Mouse (Mus musculus) left cerebral cortex, postnatal 25 days (tissue): ENCODE results near the gene Nek11. TPM values are rescaled to one million over a fixed set of nuclear protein-coding genes. Genes with fewer than 3 reads are reported as not detected.
A peak's percentile ranks its signal among the peaks of the same experiment; 100 is the strongest.

ENCODE experiments used
- DNase-seq, 2 experiments: peaks; one replicate each; pipeline ENCODE4 v3.0.0; 2022; ENCODE audit warnings: low spot score in 2 of 2, mixed read lengths in 1 of 2
- intact Hi-C: fragments of 180-260 bp; cut with DNase I; formaldehyde crosslinking; loops from one replicate; pipeline ENCODE4 v1.15.1; 2025
- total RNA-seq, 2 experiments: library from RNA; stranded (reverse); gene quantifications; 2 replicates each; pipeline ENCODE4 v1.2.3; 2021

Gene Nek11
- total RNA-seq, 2 experiments from 2014 or later: 1.8 to 2.1 TPM

DNA sequence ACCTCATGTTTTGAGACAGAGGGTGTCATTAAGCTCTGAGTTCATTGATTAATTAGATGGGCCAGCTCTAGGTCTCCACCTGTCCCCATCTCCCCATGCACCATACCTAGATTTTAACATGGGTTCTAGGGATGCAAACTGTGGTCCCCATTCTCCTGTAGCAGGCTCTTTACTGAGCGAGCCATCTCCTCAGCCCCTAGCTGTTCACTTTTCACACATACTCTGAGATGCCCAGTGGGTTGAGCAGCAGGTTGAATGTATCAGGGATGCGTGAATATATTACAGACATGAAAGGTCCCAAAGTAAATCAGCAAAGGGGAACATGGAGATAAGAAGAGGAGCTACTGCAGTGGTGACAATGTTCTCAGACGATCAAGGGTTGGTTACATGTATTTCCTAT is 52.8 kb downstream of the Nek11 start:
- intact Hi-C loops: no loop called here
- no peak for DNase-seq

DNA sequence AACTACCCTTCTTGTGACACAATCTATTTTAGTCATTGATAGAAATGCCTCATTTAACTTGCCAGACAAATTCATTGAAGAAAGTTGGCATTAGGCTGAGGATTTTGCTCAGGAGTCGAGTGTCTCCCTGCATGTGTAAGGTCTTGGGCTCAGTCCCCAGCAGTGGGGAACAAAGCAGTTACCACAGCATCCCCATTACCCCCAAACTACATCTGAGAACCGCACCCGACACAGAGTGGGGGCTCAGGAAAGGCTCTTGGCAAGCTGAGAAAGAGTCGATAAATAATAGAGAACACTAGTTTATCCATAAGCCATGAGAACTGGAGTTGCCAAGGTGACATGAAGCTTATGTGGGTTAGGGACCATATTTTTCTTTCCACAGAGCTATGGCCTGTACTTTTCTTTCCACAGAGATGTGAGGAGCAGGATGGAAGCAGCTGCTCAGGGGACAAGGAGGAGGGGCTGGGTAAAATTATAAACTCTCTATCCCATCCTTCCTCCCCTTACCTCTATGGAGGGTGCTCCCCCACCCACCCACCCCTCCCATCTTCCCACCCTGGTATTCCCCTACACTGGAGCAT is 62.8 kb downstream of the Nek11 start:
- no peak for DNase-seq
- intact Hi-C loops: no loop called here

DNA sequence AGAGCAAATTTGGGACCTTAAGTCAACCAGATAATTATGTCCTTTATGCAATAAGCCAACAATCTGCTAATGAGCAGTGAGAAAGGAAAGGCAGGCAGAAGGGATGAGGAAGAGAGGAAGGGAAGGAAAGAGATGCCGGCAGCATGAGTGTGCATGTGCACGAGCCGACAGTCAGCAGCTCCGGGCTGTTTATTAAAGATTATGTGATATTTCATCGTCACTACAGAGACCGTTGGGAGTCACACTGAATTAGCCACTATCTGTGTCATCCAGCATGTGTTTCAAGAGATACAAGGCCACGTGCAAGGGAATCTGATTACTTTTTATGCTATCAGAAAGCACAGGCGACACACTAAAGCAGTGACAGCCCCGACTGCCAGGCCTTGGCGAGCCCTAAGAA is 73.5 kb downstream of the Nek11 start:
- intact Hi-C loops: no loop called here
- DNase-seq: no peak

DNA sequence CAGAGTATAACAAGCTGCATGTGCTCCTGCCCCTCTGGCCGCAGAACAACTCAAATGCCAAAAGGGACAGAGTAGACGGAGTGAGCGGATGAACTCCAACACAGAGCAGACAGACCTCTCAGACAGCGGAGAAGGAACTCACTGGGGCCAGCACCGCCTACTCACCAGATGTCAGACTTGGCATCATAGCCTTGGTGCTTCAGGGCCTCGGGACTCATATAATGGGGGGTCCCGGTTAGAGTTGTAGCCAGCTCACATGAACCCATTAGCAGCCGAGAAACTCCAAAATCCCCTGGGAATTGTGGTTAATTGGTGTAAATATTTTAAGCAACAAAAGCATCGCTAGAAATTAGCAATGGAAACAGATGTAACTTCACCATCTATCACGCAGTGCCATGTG is 82.1 kb downstream of the Nek11 start:
- no peak for DNase-seq
- intact Hi-C loops: loop anchor here (10.0 kb wide), 1 partner anchor 178 kb away; the partner anchor contains the start of gene Nudt16

DNA sequence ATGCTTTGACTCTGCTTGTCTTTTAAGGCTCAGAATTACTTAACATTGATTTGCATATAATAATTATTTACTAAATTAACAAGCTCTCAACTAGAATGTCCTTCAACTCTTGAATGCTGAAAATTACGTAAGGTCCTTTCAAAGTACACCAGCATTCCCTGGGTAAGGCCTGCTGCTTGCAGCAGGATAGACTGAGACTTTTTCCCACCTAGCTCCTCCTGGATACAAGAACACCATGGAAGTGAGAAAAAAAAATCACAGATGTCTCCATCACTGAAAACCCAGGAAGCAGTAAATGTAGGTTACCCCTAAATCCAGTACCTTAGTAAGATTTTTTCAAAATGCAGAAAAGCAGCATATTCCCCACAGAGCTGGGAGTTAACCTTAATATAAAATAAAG is 82.6 kb downstream of the Nek11 start:
- DNase-seq: no peak
- intact Hi-C loops: loop anchor here (10.0 kb wide), 1 partner anchor 178 kb away; the partner anchor contains the start of gene Nudt16

DNA sequence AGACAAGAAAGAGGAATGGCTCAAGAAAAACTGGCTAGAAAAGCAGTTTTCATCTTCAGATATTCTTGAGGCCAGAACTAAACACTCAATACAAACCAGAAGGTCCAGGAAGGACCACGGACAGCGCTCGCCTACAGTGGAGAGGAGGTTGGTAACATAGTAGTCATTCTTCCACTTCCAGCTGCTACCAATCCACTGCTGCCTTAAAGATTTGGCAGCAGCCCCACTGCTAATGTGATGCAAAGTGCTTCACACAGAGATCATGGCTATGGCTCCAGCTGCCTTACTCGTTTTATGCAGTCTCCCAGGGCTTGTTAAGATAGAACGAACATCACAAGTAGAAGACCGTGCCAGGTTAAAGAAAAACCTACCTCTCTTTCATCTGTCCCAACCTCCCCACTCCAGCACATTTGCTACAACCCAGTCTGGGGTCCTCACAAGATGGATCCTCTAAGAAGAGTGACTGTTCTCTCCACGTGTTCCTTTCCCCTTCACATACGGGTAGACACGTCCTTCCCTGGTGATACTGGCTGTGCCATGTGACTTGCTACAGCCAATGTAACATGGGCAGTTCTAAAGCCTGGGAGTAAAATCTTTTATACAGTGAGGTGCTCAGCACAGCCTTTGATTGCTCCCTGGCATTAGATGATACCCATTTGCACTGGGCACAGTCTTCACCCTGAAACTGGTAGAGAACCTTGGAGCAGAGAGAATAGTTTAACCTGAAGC is 85.6 kb downstream of the Nek11 start:
- peak; percentile 24 to 87 for DNase-seq
- intact Hi-C loops: loop anchor here (10.0 kb wide), 1 partner anchor 175 kb away; the partner anchor contains the start of gene Nudt16

DNA sequence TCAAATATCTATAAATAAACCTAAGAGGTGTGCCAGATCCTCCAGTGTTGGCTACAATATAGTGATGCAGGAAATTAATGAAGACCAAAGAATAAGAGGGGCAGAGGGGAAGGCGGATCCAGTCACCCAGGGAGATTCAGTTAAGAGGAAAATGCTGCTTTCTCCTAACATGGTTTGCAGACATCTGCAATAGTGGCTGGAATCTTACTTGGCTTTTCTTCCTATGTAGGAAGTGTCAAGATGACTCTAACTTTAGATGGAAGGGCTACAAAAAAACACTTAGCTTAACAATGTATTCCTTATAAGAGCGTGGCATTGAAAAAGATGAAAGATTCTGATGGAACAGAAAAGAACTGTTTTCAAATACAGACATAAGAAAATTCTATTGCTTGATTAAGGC is 89.3 kb downstream of the Nek11 start:
- intact Hi-C loops: loop anchor here (1.0 to 2.0 kb wide), 2 partner anchors 31 to 52 kb away; no protein-coding TSS in a partner anchor
- DNase-seq: peak in 1 of 2 experiments; percentile 75

DNA sequence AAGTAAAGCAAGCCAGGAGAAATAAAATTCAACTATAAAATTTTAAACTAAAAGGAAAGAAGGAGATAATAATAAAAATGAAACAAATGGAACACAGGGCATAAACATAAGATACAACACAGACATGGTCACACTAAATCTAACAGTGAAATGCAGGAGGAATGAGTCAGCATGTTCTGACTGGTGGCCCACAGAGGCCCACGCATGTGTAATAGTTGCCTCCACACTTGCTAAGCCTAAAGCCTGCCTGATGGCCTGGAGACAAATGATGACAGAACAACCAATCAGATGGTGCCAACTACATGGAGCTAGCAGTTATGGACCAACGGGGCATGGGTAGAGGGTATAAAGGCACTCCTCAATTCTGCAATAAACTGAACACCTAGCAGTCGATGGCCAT is 93.1 kb downstream of the Nek11 start:
- intact Hi-C loops: loop anchor here (5.0 kb wide), 1 partner anchor 75 kb away; no protein-coding TSS in a partner anchor
- peak in 1 of 2 experiments; percentile 80 for DNase-seq

DNA sequence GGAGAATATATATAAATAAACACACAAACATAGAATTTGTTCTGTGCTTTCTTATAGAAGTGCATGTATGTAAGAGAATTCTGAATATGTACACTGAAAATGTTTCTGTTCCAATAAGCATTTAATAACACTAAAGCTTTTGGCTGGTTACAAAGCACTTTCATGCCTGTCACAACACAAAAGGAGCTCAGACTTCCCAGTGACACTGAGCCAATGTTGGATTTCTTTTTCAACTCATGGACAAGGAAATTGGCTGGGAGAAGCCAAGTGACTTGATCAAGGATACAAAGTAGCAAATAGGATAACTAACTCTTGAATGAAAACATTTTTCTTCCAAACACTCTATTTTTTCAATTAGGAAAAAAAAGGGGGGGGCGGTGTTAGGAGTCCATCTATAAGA is 93.9 kb downstream of the Nek11 start:
- intact Hi-C loops: loop anchor here (5.0 kb wide), 1 partner anchor 76 kb away; no protein-coding TSS in a partner anchor
- DNase-seq: no peak

DNA sequence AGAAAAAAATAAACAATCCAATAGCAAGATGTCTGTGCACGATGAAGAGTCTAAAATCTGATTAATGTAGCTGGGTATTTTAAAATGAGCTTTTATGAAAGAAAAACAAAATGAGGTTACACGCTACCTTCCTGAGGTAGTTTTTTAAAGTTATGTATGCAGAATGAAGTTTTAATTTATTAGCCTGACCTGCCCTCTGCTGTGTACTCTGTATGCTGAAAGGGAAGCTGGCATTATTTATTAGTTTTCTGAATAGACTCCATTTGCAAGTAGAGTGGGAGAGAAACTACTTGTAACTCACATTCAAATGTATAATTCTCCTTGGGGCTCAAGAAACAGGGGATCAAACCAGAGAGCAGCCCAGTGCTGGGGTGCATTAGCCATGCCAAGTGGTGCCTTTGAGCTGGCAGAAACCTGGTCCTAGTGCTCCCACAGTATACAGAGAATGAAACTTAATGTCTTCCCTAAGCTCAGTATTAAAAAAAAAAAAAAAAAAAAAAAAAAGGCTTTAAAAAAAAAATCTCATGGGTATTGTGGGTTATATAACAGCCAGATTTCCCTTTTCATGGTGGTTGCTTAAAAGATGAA is 94.5 kb downstream of the Nek11 start:
- intact Hi-C loops: loop anchor here (5.0 kb wide), 1 partner anchor 76 kb away; no protein-coding TSS in a partner anchor

DNA sequence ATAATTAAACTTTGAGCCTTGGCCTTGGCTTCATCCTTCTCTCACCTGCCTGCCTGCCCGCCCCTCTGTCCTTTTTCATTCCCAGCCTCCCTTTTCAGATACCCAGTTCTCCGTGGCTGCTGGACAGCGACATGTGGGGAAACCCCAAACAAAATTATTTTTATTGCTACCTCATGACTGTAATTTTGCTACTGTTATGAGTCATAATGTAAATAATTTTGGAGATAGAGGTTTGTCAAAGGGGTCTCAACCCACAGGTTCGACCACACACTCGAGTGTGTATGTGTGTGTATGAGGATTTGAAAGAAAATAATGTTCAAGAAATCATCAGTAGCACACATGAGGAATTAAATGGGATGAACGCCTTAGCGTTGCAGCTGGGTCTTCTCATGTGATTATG is 110.7 kb downstream of the Nek11 start:
- DNase-seq: no peak
- intact Hi-C loops: no loop called here

More for the DNA sequence above, 94.5 kb downstream of the Nek11 start:
- DNase-seq: no peak

DNA sequence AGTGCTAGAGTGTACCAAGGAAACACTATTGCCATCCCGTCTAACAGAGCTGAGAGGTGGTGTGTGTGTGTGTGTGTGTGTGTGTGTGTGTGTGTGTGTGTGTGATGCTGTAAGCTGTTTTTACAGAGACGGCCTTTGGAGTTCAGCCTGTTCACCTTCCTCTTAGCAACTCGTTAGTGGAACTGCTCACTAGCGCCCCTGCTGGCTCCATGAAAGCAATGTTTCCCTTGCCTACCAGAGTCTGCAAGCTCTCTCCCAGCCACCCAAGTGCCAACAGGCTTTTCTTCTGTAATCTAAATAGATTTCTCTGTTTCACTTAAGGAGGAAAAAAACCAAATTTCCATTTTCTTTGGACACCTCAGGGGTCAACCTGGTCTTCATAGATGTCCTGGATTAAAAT is 112.6 kb downstream of the Nek11 start:
- intact Hi-C loops: no loop called here
- no peak for DNase-seq

DNA sequence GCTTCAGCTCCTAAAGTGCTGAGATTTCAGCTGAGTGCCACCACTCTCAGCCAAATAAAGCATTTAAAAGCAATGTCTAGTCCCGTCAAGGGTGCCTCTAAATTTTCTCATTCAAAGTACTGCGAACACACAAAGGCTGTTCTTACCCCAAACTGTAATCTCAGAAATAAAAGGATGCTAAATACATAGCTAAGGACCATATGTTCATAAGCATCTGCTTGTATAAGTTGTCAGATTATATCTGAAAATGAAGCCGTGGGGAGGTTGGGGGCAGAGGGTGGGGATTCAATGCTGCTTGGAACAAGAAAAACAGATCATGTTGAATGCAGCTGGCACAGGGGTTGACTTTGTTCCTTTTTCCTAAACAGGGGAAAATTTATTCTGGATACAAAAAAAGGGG is 120.4 kb downstream of the Nek11 start:
- intact Hi-C loops: loop anchor here (2.0 kb wide), 2 partner anchors 20 to 32 kb away; no protein-coding TSS in a partner anchor
- DNase-seq: peak in 1 of 2 experiments; percentile 72

DNA sequence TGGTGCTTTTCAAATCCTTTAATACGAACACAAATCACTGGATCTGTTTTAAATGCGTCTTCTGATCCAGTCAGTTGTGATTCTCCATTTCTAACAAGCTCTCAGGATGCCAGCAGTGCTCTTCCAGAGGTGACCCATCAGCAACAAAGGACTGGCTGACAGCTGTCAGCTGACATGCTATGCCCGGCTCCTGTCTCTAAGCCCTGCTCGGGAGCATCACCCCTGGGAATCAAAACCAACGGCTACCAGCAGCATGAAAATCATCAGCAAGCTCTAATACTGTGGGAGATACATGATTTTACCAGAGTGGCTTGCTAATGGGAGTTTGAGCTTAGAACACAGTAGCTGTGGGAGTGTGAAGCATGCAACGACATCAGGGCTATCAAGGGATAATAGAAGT is 121.0 kb downstream of the Nek11 start:
- intact Hi-C loops: loop anchor here (2.0 kb wide), 2 partner anchors 19 to 33 kb away; no protein-coding TSS in a partner anchor
- no peak for DNase-seq

DNA sequence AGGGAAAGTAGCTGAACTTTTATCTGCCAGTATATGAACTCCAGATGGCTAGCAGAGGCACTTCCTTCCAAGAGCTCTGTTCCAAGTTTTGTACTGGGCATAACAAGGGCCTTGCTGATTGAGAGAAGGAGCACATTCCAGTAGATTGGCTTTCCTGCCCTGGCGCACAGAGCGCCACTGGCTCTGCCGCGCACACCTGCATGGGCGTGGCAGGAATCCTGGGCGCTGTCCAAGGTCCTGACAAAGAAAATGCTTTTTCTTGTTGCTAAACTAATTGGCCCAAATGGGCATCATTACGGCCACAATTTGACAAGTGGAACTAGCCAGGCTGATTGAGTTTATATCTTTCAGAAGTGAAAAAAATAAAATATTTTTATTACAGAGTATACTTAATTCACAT is 123.1 kb downstream of the Nek11 start:
- no peak for DNase-seq
- intact Hi-C loops: no loop called here

DNA sequence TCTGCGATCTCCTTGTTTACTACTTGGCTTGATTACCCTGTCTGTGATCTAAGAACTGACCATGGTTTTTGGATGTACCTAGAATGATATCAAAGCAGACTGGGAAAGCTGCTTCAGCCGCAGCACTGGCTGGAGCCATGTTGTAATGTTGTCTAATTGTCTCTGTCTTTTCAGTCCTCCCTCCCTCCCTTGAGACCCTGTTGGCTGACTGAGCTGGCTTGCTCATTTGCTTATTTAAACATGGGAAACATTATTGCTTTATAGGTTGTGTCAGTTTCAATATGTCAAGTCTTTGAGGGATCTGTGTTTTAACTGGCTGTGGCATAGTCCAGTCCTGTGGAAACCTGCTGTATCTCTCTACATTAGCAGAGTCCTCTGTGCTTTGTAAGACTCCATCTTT is 132.2 kb downstream of the Nek11 start:
- intact Hi-C loops: no loop called here
- no peak for DNase-seq

DNA sequence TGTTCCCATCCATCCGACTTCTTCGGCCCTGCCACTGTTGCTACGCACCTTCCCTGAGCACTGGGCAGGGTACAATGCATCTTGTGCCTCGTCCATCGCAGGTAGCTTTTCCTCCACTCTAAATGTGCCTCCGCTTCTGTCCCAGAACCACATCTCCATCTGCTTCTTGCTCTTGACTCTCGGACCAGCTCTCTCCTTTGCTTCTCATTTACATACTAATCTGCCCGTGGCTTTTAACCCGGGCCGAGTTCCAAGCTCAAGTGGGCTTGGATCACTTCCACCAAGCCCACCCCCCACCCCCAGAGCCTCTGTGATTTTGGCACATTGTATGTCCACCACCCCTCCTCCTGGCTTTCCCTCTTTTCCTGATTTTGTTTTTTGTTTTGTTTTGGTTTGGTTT is 137.7 kb downstream of the Nek11 start:
- DNase-seq: no peak
- intact Hi-C loops: no loop called here

DNA sequence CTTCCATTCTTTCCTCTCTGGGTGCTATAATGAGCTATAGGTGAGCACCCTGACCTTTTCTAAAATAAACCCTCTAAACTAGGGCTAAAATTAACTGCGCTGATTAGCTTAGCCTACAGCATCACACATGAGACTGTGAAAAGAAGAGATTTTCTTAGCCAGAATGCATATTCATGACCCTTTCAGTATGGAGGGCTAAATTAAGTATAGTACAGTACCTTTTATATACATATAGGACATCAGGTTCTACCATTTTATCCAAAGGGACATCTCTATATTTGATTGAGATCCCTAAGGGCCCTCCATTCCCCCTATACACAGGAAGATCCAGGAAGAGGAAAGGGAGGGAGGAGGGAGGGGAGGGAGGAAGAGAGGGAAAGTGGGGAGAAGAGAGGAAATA is 141.2 kb downstream of the Nek11 start:
- intact Hi-C loops: loop anchor here (1.0 to 2.0 kb wide), 2 partner anchors 21 to 52 kb away; no protein-coding TSS in a partner anchor
- peak in 1 of 2 experiments; percentile 70 for DNase-seq

DNA sequence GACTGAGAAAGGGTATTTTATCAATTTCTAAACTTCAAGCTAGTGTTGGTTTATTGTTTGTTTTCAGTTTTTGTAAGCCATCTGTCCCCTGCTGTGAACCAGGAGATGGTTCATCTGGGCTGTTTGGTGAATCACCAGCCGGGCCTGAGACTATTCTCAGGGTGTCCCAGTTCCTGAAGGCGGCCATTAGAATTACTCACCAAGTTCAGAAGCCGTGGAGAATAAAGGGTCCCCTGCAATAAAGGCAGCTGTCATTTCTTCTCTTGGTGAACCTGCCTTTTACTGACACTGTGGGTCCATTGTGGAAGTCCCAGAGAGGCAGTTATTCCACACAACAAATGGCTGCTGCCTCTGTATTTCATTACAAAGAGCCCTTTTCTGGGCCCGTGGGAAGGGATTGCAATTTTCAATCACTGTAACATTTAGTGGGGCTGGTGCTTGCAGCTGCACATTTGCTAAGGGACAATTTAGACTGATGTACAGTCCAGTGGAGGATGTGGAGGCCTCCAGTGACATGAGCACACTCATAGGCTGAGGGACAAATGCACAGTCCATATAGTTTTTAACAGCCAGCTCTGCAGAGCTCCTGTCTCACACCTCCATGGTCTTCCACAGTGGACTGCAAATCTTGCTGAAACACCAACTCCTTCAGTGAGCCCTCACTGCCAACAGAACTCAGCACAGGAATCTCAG is 142.8 kb downstream of the Nek11 start:
- intact Hi-C loops: loop anchor here (2.0 kb wide), 1 partner anchor 36 kb away; no protein-coding TSS in a partner anchor
- DNase-seq: peak in 1 of 2 experiments; percentile 44

DNA sequence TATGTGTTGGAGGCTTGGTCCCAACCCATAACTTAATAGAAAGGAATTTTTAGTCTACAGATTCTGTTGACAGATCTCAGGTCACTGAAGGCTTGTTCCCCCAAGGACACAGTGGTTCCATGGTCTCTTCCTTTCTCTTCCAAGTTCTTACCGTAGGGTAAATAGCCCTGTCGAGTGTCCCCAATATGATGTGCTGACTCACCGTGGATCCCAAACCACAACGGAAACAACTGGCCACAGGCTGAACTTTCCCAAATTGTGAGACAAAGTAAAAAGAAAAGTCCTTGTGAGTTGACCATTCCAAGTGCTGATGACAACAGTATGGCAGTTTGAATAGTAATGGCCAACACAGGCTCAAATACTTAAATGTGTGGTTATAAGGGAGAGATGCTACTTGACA is 144.1 kb downstream of the Nek11 start:
- DNase-seq: no peak
- intact Hi-C loops: no loop called here
